ENCODE assay signal across 20 mouse cellular contexts in genomic region chrX:11346756-11347155, GRCm38 (mm10). TPM values are rescaled to one million over a fixed set of nuclear protein-coding genes. Genes with fewer than 3 reads are reported as not detected.
"Had no signal": no experiment of that assay in that cellular context is flagged by ENCODE, and none has a peak within 500 bp of the region (broad histone marks: within the 10 kb centered on the region; RNA-seq: fewer than 3 reads in every experiment).

No protein-coding gene starts in this region.

- H3K4me3 ChIP-seq: kidney, embryonic 15.5 days; left cerebral cortex, adult 2 months; limb, embryonic 15.5 days; liver, embryonic 12.5 days; midbrain, embryonic 10.5 days; midbrain, embryonic 15.5 days; neural tube, embryonic 12.5 days had no signal

- DNase-seq: kidney, postnatal 36 days; thymus, postnatal 4 days had no signal

- H3K9me3 ChIP-seq: kidney, embryonic 15.5 days; limb, embryonic 15.5 days; liver, embryonic 12.5 days; midbrain, embryonic 10.5 days; midbrain, embryonic 15.5 days; neural tube, embryonic 12.5 days had no signal

- ATAC-seq: liver, embryonic 12.5 days; midbrain, embryonic 15.5 days had no signal

- H3K4me2 ChIP-seq: kidney, embryonic 15.5 days; limb, embryonic 15.5 days; liver, embryonic 12.5 days; lung, embryonic 14.5 days; midbrain, embryonic 15.5 days; neural tube, embryonic 12.5 days had no signal

- H3K27ac ChIP-seq: kidney, embryonic 15.5 days; left cerebral cortex, adult 2 months; limb, embryonic 15.5 days; liver, embryonic 12.5 days; midbrain, embryonic 10.5 days; midbrain, embryonic 15.5 days; neural tube, embryonic 12.5 days; stomach, postnatal 0 days had no signal

- H3K36me3 ChIP-seq: kidney, embryonic 15.5 days; limb, embryonic 15.5 days; liver, embryonic 12.5 days; midbrain, embryonic 10.5 days; midbrain, embryonic 15.5 days; neural tube, embryonic 12.5 days had no signal

- H3K9ac ChIP-seq: kidney, embryonic 15.5 days; limb, embryonic 15.5 days; liver, embryonic 12.5 days; lung, embryonic 14.5 days; midbrain, embryonic 15.5 days; neural tube, embryonic 12.5 days had no signal

- H3K27me3 ChIP-seq: liver, embryonic 12.5 days; midbrain, embryonic 15.5 days; neural tube, embryonic 12.5 days had no signal

- H3K4me1 ChIP-seq: kidney, embryonic 15.5 days; limb, embryonic 15.5 days; liver, embryonic 12.5 days; midbrain, embryonic 10.5 days; midbrain, embryonic 15.5 days; neural tube, embryonic 12.5 days had no signal

RNA-seq across cellular contexts. Expression of gene H2al1j, which starts 19.1 kb away (rescaled TPM):
- total RNA-seq: layer of hippocampus, adult 18-20 months; layer of hippocampus, postnatal 25 days; left cerebral cortex, adult 2 months; left cerebral cortex, postnatal 14 days; megakaryocyte, adult 5-6 weeks; monocyte, adult 5-6 weeks; neutrophil, adult 5-6 weeks had no signal
- polyA plus RNA-seq: kidney, embryonic 15.5 days; limb, embryonic 11.5 days; limb, embryonic 15.5 days; liver, embryonic 12.5 days; liver, embryonic 16.5 days; lung, embryonic 14.5 days; midbrain, embryonic 10.5 days; midbrain, embryonic 15.5 days; neural tube, embryonic 12.5 days; stomach, postnatal 0 days; thymus, postnatal 0 days had no signal

RNA-seq across cellular contexts. Expression of gene H2al1i, which starts 22.3 kb away (rescaled TPM):
- total RNA-seq: layer of hippocampus, adult 18-20 months; layer of hippocampus, postnatal 25 days; left cerebral cortex, adult 2 months; left cerebral cortex, postnatal 14 days; megakaryocyte, adult 5-6 weeks; monocyte, adult 5-6 weeks; neutrophil, adult 5-6 weeks had no signal
- polyA plus RNA-seq: kidney, embryonic 15.5 days; limb, embryonic 11.5 days; limb, embryonic 15.5 days; liver, embryonic 12.5 days; liver, embryonic 16.5 days; lung, embryonic 14.5 days; midbrain, embryonic 10.5 days; midbrain, embryonic 15.5 days; neural tube, embryonic 12.5 days; stomach, postnatal 0 days; thymus, postnatal 0 days had no signal

RNA-seq across cellular contexts. Expression of gene H2al1h, which starts 25.5 kb away (rescaled TPM):
- total RNA-seq: layer of hippocampus, adult 18-20 months; layer of hippocampus, postnatal 25 days; left cerebral cortex, adult 2 months; left cerebral cortex, postnatal 14 days; megakaryocyte, adult 5-6 weeks; monocyte, adult 5-6 weeks; neutrophil, adult 5-6 weeks had no signal
- polyA plus RNA-seq: kidney, embryonic 15.5 days; limb, embryonic 11.5 days; limb, embryonic 15.5 days; liver, embryonic 12.5 days; liver, embryonic 16.5 days; lung, embryonic 14.5 days; midbrain, embryonic 10.5 days; midbrain, embryonic 15.5 days; neural tube, embryonic 12.5 days; stomach, postnatal 0 days; thymus, postnatal 0 days had no signal

RNA-seq across cellular contexts. Expression of gene H2al1g, which starts 28.7 kb away (rescaled TPM):
- total RNA-seq: layer of hippocampus, adult 18-20 months; layer of hippocampus, postnatal 25 days; left cerebral cortex, adult 2 months; left cerebral cortex, postnatal 14 days; megakaryocyte, adult 5-6 weeks; monocyte, adult 5-6 weeks; neutrophil, adult 5-6 weeks had no signal
- polyA plus RNA-seq: kidney, embryonic 15.5 days; limb, embryonic 11.5 days; limb, embryonic 15.5 days; liver, embryonic 12.5 days; liver, embryonic 16.5 days; lung, embryonic 14.5 days; midbrain, embryonic 10.5 days; midbrain, embryonic 15.5 days; neural tube, embryonic 12.5 days; stomach, postnatal 0 days; thymus, postnatal 0 days had no signal

RNA-seq across cellular contexts. Expression of gene H2al1f, which starts 31.8 kb away (rescaled TPM):
- total RNA-seq: layer of hippocampus, adult 18-20 months; layer of hippocampus, postnatal 25 days; left cerebral cortex, adult 2 months; left cerebral cortex, postnatal 14 days; megakaryocyte, adult 5-6 weeks; monocyte, adult 5-6 weeks; neutrophil, adult 5-6 weeks had no signal
- polyA plus RNA-seq: kidney, embryonic 15.5 days; limb, embryonic 11.5 days; limb, embryonic 15.5 days; liver, embryonic 12.5 days; liver, embryonic 16.5 days; lung, embryonic 14.5 days; midbrain, embryonic 10.5 days; midbrain, embryonic 15.5 days; neural tube, embryonic 12.5 days; stomach, postnatal 0 days; thymus, postnatal 0 days had no signal
